Mouse (Mus musculus): Measurements from ENCODE around the gene Kif7. TPM values are rescaled to one million over a fixed set of nuclear protein-coding genes. Genes with fewer than 3 reads are reported as not detected.

Kif7 gene
- total RNA-seq, 2 experiments from 2014 or later, result 4.9 to 5.7 TPM

DNA sequence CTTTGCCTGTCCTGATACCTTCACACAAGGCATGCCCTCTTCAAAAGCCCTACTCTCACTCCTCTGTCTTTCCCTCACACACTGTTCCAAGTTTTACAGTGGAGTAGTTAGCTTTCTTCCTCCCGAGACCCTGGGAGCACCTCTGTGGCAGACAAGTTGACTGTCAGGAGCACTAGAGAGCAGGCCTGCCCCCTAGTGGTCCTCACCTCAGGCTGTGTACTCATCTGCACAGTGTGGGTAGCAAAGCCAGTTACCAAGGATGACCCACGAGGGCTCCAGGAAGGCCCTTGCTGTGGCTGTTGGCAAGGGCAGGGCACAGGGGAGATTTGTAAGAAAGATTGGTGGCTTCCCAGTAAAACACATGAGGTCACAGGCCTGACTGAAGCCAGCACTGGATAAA, 11.6 kb upstream of the Kif7 start:
- DNase-seq, result peak; percentile 78

DNA sequence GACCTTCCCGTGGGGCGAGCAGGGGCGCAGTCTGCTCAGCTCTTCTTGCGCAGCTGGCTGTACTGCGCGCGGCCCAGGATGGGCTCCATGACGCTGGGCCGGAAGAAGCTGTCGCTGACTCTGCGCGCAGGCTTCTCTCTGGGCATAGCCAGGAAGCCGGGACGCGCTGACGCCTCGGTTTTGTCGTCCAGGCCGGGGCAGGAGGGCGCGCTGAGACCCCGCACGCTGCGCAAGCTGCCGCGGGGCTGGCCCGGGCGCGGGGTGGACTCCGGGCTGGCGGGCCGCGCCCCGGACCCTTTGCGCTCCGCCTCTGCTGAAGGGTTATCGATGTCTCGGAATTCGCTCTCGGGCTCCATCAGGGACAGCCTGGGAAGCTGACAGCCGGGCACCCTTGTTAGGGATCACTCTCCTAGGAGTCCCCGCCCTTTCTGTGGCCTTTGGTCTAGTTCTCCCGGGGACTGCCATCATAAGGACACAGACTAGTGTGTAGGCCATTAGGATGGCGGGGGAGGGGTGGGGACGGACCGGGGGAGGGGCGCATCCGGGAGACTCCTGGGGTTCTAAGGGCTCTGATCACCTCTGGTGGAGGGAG, 6.0 kb upstream of the Kif7 start:
- peak; percentile 80 for DNase-seq

DNA sequence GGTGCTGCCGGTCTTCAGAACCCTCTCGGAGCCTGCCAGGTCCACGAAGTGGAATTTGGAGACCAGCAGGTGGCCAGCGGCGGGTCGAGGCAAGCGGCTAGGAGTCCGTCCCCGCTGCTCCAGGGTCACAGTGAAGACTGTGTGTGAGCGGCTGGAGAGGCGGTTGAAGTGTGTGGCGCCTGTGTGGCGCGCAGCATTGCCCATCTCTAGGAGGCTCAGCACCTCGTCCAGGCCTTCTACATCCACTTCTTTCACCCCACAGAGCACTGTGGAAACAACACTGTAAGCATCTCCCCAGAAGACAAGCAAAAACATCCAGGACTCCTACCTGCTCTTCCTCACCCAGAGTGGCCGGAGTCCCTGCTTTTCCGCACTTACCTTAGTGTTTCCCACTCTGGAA, 4.7 kb downstream of the Kif7 start:
- no peak for DNase-seq

DNA sequence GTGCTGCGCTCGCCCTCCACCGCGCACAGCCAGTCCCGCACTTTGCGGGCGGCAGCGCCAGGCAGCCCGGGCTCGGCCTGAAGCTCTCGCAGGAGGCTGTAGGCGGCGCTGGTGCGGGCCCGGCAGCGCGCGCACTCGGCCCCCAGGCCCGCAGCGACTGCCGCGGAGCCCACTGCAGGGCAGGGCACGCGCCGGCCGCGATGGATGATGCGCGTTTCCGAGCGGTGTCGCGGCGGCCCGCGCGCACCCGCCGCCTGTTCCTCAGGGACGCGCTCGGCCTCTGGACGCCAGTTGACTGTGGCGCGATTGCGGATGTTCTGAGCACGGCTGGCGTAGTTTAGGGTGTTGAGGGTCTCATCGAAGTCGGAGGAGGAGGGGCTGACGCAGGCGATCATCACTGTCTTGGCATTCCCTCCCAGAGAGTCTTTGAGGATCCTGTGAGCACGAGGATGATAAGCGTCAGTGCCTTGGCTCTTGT, 5.4 kb downstream of the Kif7 start:
- peak; percentile 66 for DNase-seq

DNA sequence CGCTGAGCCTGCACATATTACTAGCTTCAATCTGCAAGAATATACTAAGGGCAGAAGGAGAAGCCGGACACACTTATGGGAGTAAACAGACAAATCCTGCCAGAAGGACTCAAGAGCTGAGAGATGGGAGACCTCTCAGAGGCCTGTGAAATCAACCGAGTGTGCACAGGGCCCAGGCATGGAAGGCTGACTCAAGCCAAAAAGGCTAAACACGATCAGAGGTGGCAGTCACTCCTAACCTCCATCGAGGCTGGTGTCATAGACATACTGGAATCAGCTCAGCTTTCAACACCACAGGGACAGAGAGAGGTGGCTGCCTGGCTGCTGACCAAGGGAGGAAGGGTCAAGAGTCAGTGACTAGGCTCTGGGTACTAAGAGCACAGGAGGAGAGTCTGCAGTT, 10.3 kb downstream of the Kif7 start:
- no peak for DNase-seq

DNA sequence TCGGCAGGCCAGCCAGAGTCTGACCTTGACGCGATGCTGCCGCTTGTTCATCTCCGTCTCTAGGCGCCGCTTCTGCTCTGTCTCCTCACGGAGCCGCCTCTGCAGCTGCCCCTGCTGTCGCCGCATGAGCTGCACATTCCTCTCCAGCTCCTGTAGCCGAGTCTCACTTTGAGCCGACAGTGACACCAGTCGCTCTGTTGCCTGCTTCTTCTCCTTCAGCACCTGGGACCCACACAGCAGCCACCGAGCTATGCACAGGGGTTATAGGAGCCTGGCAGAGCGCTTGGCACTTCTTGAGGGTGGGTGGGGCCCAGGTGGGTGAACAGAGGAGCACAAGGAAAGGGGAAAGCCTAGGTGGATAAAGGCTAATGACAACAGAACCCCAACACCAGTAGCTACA, 12.8 kb downstream of the Kif7 start:
- DNase-seq, result no peak

DNA sequence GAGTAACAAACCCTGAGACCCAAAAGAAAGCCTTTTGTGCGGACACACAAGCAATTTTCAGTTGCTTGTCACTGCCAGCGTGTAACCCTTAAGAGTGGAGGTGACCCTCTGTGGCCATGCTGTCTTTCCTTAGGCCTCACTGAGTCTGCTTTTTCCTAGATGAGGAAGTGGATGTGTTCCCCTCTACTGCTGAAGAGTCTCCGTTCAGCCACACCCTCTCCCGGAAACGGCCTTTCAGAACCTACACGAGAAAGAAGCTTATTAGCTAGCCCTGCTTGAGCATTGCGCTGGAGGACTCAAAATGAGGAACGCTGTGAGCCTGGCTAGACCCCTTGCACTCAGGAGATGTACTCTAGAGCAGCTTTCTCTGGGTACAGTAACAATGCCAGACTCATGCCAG, 19.0 kb downstream of the Kif7 start:
- no peak for DNase-seq

DNA sequence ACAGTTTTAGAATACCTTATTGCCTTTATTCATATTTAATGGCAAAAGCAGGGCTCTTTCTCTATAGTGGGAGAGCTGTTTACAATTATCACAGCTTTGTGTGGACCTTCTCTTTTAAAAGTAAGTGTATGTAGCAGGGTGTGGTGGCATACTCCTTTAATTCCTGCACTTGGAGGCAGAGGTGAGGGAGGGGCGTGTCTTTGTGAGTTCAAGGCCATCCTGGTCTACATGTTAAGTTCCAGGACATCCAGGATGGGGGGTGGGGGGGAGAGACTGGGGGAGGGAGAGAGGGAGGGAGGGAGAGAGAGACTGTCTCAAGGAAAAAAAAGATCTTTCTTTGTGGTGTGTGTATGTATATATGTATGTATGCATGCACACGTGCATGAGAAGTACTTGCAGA, 35.3 kb downstream of the Kif7 start:
- no peak for DNase-seq

DNA sequence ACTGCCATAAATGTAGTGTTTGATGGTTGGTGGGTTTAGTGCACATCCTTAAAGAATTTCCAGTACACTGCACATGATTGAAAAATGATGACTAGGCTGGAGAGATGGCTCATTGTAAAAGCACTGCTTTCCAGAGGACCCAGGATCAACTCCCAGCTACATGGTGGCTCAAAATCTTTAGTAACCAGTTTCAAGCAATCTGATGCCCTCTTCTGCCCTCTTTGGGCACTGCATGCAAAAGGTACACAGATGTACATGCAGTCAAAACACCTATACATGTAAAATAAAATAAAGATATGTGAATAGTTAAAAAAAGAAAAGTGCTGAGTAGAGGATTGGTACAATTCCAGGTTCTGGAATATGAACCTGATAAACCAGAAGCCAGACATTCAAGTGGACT, 36.3 kb downstream of the Kif7 start:
- DNase-seq, result peak; percentile 15

DNA sequence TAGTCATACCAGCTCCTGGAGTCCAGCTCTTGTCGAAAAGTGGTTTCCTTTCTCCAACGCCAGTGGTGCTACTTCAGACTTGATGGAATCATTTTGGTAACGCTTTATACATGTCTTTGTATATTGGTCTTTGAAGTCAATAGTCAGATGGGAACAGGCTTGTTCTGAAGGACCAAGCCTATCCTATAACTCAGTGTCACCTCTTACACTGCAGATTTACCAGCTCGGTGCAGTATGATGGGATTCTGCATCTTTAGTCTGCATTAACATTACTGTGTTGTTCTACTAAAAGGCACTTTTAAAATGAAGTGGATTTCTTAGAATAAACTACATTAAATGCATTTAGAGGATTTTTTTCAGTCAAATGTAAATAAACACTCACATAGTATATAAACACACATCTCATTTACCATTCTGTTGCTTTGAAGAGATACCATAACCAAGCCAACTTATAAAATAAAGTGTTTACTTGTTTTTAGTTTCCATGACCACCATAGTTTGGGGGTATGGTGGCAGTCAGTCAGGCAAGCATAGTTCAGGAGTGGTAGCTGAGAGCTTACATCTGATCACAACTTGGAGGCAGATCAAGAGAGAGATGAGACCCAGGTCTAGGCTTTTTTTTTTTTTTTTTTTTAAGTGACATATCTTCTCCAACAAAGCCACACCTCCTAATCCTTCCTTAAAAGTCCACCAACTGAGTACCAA, 44.5 kb downstream of the Kif7 start:
- DNase-seq, result no peak

DNA sequence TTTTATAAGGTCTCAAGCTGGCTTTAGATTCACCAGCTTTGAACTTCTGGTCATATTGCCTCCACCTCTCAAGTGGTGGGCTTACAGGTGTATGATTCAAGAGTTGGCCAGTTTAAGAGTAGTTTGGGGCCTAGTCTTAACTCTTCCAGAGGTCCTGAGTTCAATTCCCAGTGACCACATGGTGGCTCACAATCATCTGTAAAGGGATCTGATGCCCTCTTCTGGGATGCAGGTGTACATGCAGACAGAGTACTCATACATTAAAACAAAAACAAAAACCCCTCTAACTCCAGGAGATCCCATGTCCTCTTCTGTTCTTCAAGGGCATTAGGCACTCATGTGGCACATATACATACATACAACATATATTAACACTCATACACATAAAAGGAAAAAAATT, 48.8 kb downstream of the Kif7 start:
- no peak for DNase-seq

DNA sequence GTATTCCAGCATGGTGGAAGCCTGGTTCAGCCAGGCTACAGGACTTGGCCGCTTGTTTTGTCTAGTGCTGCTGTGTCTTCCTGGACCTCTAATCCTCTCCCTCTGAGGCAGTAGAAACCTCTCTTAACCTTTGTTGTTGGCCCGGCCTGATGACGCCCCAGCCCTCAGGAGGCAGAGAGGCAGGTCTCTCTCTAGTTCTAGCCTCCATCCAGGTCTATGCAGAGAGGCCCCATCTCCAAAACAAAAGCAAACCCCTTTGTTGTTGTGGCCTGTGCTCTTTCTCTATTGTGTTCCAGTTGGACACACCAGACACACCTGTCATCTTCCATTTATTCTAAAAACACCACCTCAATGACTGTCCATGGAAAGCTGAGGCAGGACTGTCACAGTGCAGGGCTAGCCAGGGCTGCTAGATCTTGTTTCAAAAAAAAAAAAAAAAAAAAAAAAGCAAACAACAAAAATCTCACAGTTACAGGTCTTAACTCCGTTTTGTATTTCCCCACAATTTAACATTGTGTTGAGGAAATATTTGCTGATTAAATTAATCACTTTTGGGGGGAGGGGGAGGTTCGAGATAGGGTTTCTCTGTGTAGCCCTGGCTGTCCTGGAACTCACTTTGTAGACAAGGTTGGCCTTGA, 54.1 kb downstream of the Kif7 start:
- DNase-seq, result peak; percentile 2

DNA sequence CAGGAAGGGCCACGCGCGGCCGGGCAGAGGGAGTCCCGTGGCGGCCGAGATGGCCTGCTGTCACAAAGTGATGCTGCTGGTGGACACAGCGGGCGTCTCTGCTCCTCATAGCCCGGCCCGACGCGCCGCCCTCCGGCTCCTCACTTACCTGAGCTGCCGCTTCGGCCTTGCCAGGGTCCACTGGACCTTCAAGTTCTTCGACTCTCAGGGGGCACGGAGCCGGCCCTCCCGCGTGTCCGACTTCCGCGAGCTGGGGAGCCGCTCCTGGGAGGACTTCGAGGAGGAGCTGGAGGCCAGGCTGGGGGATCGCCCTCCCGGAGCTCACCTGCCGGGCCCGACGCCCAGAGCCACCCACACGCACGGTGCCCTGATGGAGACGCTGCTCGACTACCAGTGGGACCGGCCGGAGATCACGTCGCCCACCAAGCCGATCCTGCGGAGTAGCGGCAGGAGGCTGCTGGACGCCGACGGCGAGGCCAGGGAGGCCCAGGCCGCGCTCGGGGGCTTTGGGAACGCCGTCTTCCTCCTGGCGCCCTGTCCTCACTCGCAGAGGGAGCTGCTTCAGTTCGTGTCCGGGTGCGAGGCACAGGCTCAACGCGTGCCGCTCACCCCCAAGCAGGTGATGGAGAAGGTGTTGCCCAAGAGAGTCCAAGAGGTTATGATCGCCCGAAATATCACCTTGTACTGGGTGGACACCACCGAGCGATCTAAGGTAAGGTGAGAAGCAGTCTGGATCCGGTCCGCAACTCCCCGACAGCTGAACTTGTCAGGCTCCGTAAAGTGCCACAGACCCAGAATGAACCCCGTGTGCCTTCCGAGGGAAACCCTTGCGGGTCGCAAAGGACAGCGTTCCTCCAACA, 55.0 kb downstream of the Kif7 start:
- no peak for DNase-seq

DNA sequence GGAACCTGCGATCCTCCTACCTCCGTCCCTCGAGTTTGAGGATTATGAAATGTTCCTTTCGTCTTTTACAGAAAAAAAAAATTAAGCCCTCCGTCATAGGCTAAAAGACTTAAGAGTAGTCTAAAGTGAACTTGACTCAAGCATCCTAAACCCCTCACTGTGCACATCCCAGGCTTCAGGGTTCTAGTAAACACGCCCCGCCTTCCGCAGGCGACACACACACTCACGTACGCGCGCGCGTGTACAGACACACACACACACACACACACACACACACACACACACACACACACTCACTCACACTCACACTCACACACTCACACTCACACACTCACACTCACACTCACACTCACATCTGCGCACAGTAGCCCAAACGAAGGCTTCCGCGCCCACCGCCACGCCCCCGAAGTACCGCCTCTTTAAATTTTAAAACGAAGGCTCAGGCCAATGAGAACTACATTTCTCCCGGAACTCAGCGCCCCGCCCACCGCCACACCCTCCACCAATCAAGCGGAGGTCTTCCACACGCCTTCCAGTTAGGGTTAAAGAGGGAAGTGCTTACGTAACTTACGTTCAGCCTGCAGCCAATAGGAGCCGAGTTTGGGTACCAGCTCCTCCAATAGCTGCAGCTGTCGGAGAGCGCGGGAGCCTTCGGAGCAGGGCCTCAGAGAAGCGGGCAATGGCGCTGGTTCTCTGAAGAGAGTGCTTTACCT, 55.8 kb downstream of the Kif7 start, which contains the start of gene Ticrr:
TSS of gene Ticrr (plus strand) at position 619 of the 713 bp plus-strand sequence.
- peak; percentile 97 for DNase-seq

DNA sequence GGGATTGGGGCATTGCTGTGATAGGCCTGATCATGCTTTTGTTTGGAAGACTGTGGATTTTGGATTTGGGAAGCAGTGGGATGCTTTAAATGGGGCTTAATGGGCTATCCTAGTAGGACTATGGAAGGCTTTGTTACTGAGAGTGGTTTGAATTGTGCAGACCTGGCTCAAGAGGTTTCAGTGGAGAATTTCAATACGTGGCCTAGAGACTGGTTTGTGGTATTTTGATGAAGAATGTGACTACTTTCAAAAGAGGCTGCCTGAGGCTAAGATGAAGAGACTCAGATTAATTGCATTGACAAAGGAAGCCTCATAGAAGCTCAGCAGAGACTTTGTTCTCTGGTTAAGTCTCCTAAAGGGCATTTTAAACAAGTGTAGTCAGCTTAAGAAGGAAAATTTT, 60.9 kb downstream of the Kif7 start:
- no peak for DNase-seq

DNA sequence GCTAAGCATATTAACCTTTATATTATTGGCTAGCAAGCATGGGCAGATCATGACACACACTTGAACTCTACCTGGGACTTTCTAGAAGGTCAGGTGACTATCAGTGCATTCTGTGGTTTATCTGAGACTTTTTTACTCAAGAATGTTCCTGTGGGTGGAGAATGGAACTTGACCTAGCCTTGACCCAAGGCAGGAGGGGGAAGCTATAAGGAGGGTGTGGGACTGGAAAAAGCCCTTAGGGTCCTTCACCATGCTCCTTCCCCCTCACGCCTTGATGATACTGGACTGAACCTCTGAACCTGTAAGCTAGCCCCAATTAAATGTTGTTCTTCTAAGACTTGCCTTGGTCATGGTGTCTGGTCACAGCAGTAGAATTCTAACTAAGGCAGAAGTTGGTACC, 61.3 kb downstream of the Kif7 start:
- DNase-seq, result no peak

DNA sequence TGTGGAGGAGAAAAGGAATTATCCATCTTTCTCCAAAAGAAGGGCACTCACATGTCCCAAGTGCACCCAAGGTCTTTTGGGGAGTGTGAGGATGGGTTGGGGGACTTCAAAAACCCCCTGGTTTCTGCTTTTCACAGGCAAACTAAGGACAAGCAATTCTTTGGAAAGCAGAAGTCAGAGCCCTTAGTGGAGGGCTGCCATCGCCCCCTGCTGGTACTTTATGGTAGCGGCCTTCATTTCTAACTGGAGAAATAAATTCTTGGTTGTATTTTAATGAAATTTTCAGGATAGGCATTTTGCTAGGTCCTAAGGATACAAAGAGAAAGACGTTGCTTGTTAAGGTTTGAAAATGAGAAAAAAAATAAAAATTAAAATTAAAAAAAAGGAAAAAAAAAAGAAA, 66.5 kb downstream of the Kif7 start:
- peak; percentile 79 for DNase-seq

Other genes starting within 250 kb of the Kif7 start
- 10 to 100 TPM; 78.9 to 83.1 TPM for gene Polg, start 249.4 kb downstream of the Kif7 start, total RNA-seq (2021)
- gene Rhcg, start 98.1 kb downstream of the Kif7 start, total RNA-seq (2021), result under 1 TPM; 0.66 to 0.91 TPM
- 1 to 10 TPM; 2.3 to 3.7 TPM for gene Ticrr, start 55.5 kb downstream of the Kif7 start, total RNA-seq (2021)
- 100 to 1,000 TPM; 750 to 928 TPM for gene Plin1, start 17.2 kb upstream of the Kif7 start, total RNA-seq (2021)
- 10 to 100 TPM; 41.0 to 47.0 TPM for gene Pex11a, start 27.4 kb upstream of the Kif7 start, total RNA-seq (2021)
- 1 to 10 TPM; 1.5 to 2.5 TPM for gene Wdr93, start 27.4 kb upstream of the Kif7 start, total RNA-seq (2021)
- not detected for gene Mesp1, start 78.1 kb upstream of the Kif7 start, total RNA-seq (2021)
- gene Mesp2, start 95.0 kb upstream of the Kif7 start, total RNA-seq (2021), result under 1 TPM; 0.39 to 0.79 TPM
- gene Anpep, start 145.3 kb upstream of the Kif7 start, total RNA-seq (2021), result 10 to 100 TPM; 33.0 to 41.3 TPM
- 10 to 100 TPM; 23.4 to 26.2 TPM for gene Ap3s2, start 204.9 kb upstream of the Kif7 start, total RNA-seq (2021)
- gene Arpin, start 219.6 kb upstream of the Kif7 start, total RNA-seq (2021), result 10 to 100 TPM; 16.3 to 22.7 TPM